Mouse (Mus musculus): ENCODE measurements at regions not wholly inside any gene's neighbourhood (a gene's known extent, or its start where the extent isn't known, plus 50 kb on each side); places are given as distances from the start of the nearest gene placed in this dataset.
A peak's percentile ranks its signal among the peaks of the same experiment; 100 is the strongest.
"Not testable (repeated sequence)": the region's sequence is repeated elsewhere in the genome, so short reads cannot be mapped to it uniquely, and the experiment has no call there.

DNA sequence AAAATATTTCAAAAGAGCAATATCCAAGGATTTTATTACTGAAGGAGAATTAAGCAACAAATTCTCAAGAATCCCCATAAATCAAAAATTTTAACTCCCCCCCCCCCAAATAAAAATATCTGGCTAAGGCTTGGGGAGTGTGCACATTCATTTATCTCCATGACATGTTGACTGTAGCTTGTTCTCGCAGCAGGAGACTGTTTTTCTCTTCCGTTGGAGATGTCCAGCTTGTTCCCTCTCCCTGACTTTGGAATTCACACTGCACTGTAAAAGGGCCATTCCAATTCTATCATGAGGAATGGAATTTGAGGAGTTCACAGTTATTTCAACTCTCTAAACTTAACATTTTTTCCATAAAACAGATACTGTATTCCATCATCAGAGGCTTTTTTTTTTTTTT, 204.1 kb downstream of the Fgf9 start:
- H3K9me3 ChIP-seq; ATAC-seq (ENCODE audit: insufficient number of reproducible peaks, insufficient read depth, low FRiP score, low TSS enrichment, low read depth); H3K4me3 ChIP-seq (replicated peaks); H3K9ac ChIP-seq (replicated peaks); H3K4me1 ChIP-seq (replicated peaks); H3K36me3 ChIP-seq; H3K27me3 ChIP-seq; H3K27ac ChIP-seq; H3K4me2 ChIP-seq: not testable (repeated sequence)
- WGBS: 83% methylated on average over 2 of the region's 2 CpGs

DNA sequence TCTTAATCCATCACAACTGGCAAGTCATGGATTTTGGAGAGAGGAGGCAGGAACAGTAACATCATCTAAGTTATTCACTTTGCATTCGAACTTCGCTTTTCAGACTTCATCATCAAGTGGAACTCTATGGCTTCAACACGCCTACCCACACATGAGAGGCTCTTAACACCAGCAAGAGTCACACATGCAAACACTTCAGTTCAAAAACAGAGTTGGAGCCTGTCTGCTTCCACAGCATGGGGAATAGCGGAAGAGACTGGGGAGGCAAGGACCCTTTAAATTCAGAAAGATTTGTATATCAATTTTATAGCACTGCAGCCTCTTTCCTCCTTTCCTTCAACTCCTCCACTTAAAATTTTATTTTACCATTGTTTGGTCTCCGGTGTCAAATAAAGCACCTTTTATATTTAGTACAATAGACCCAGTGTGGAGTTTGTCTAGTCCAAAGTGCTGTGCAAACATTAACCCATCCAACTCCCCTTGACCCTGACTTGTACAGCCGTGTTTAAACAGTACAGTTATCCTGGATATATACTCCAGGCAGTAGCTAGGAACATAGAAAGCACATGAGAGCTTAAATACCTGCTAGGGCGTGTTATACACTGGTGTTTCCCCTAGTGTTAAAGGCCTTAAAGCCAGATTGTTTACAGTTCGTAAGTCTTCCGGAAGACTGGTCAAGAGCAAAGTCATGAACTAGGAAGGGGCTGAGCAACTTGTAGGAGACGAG, 203.5 kb downstream of the Fgf9 start:
- no peak overlapping the region for H3K4me2 ChIP-seq
- WGBS: 77% methylated on average over 10 of the region's 10 CpGs
- no peaks in the 10 kb centered on the region for H3K36me3 ChIP-seq
- no peaks in the 10 kb centered on the region for H3K27me3 ChIP-seq
- no peak overlapping the region for H3K9ac ChIP-seq (replicated peaks)
- H3K4me1 ChIP-seq (replicated peaks): peaks cover 6% of the 10 kb centered on the region; the same call in 1 of the 2 replicates
- H3K9me3 ChIP-seq: no peaks in the 10 kb centered on the region
- no peak for ATAC-seq (ENCODE audit: insufficient number of reproducible peaks, insufficient read depth, low FRiP score, low TSS enrichment, low read depth)
- H3K4me3 ChIP-seq (replicated peaks): no peak overlapping the region
- no peak overlapping the region for H3K27ac ChIP-seq

DNA sequence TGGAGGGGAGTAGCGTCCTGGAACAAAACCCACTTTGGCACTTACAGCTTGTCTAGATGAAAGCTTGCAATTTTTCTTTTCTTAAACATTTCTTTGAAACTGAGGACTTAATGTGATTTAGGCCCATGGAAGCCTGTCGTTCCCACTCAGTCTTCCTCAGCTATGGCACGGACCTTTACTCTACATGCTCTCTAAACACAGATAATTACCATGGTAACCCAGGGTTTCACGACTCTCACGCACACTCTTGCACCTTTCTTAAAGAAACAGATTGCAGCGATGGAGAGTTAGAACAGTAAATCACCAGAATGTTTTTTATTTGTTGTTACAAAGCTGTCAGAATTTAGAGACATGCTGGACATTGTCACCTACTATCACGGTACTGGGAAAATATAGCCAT, 195.0 kb downstream of the Fgf9 start:
- Histone ChIP-seq H3K27me3 (0 out of 2 replicates have a peak, but pooled peaks cover 4% of the 10 kb centered on the region), H3K4me2 (no peak overlapping the region), H3K27ac (no peak overlapping the region), H3K4me1 (replicated peaks) (no peaks in the 10 kb centered on the region), H3K4me3 (replicated peaks) (no peak overlapping the region), H3K9ac (replicated peaks) (no peak overlapping the region), H3K9me3 (no peaks in the 10 kb centered on the region), H3K36me3 (no peaks in the 10 kb centered on the region)
- 37% methylated on average over 7 of the region's 7 CpGs for WGBS
- ATAC-seq (ENCODE audit: insufficient number of reproducible peaks, insufficient read depth, low FRiP score, low TSS enrichment, low read depth): no peak

DNA sequence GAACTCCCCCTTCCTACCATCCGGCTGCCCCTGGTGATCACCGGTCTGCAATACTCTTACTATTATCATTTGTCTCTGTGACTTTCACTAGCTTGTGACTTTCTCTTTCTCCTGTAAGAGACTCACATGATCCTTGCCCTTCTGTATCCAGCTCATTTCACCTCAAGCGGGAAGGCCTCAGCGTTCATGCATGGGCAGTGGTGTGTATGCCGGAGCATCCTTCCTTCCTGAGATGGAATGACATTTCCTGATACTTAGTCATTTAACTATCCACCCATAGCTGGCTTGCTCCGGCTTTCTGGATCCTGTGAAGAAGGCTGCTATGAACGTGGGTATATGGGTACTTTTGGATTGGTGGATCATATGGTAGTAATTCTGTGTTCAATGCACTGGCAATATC, 194.1 kb downstream of the Fgf9 start:
- Histone ChIP-seq H3K4me2 (no peak overlapping the region), H3K9me3 (no peaks in the 10 kb centered on the region), H3K4me3 (replicated peaks) (no peak overlapping the region), H3K27me3 (0 out of 2 replicates have a peak, but pooled peaks cover 4% of the 10 kb centered on the region), H3K4me1 (replicated peaks) (no peaks in the 10 kb centered on the region), H3K9ac (replicated peaks) (no peak overlapping the region), H3K27ac (no peak overlapping the region), H3K36me3 (no peaks in the 10 kb centered on the region)
- WGBS: 77% methylated on average over 7 of the region's 7 CpGs
- no peak for ATAC-seq (ENCODE audit: insufficient number of reproducible peaks, insufficient read depth, low FRiP score, low TSS enrichment, low read depth)

DNA sequence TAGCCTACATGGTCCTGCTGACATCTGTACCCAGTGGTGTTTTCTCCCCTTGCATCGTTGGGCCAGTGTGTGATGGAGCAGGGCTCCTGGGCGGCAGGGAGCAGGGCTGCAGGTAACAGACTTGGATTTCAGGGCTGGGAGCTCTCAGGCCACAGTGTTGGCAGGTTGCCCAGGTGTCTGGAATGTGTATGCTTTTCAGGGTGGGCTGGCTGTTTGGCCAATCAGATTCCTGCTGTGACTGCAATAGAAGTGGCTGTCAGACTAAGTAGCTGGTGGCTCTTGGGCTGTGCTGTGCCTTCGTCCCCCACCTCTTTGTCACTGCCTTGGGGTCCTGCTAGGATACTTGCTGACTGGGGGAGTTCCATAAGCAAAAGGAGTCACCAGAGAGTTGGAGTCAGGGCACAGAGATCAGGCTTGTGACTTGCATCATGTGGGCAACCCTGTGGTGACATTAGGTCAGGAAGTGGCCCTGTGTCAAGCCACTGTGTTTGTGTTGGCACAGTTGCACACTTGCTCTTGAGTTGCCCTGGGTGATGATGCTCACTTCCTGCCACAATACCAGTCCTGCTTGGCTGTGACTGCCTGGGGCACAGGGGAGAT, 183.1 kb downstream of the Fgf9 start:
- H3K4me1 ChIP-seq (replicated peaks): peaks cover 11% of the 10 kb centered on the region
- H3K27ac ChIP-seq: peak overlapping the region; percentile 66
- WGBS: 18% methylated on average over 3 of the region's 3 CpGs
- H3K9me3 ChIP-seq: no peaks in the 10 kb centered on the region
- H3K4me3 ChIP-seq (replicated peaks): no peak overlapping the region
- H3K4me2 ChIP-seq: peak overlapping the region; percentile 2; the same call in 1 of the 2 replicates
- no peaks in the 10 kb centered on the region for H3K27me3 ChIP-seq
- H3K36me3 ChIP-seq: no peaks in the 10 kb centered on the region
- peak; percentile 92 for ATAC-seq (ENCODE audit: insufficient number of reproducible peaks, insufficient read depth, low FRiP score, low TSS enrichment, low read depth)
- H3K9ac ChIP-seq (replicated peaks): no peak overlapping the region

DNA sequence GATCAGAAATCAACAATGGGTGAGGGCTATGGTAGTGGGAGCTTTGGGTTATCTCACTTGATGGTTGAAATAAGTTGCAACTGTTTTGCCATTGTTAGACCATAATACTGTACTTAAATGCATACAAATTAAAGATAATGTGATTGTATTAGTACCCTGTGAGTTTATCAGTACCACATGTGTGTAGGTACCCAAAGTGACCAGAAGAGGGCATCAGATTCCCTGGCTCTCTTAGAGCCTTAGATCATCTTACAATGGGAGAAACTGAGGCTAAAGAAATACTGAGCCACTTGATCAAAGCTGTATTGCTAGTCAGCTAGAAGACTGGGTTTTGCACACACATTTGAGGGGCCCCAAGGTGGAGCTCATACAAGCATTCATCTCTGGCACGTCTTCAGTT, 155.5 kb downstream of the Fgf9 start:
- Histone ChIP-seq H3K36me3 (no peaks in the 10 kb centered on the region), H3K9ac (replicated peaks) (no peak overlapping the region), H3K4me3 (replicated peaks) (no peak overlapping the region), H3K27ac (no peak overlapping the region), H3K9me3 (no peaks in the 10 kb centered on the region), H3K27me3 (no peaks in the 10 kb centered on the region), H3K4me2 (no peak overlapping the region), H3K4me1 (replicated peaks) (no peaks in the 10 kb centered on the region)
- 97% methylated on average over 1 of the region's 1 CpGs for WGBS
- no peak for ATAC-seq (ENCODE audit: insufficient number of reproducible peaks, insufficient read depth, low FRiP score, low TSS enrichment, low read depth)

DNA sequence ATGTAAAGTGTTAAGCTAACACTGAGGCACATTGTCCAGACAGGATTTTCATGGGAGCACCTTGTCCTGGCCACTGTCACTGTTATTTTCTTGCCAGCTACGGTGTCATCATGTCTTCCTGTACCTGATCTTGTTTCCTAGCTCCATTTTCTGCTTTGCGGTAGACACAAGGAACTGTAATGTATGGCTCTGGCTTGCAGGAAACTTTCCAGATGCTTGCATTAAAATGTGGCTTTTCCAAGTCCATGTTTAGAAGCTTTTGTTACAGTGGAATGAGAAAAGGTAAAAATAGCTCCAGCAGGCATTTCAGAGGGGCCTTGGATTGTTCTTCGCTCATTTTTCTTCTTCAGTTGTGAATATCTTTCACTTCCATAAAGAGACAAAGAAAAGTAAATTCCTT, 154.1 kb downstream of the Fgf9 start:
- 88% methylated on average over 3 of the region's 3 CpGs for WGBS
- Histone ChIP-seq H3K36me3 (no peaks in the 10 kb centered on the region), H3K4me2 (no peak overlapping the region), H3K27me3 (no peaks in the 10 kb centered on the region), H3K9me3 (no peaks in the 10 kb centered on the region), H3K27ac (no peak overlapping the region), H3K9ac (replicated peaks) (no peak overlapping the region), H3K4me3 (replicated peaks) (no peak overlapping the region), H3K4me1 (replicated peaks) (no peaks in the 10 kb centered on the region)
- ATAC-seq (ENCODE audit: insufficient number of reproducible peaks, insufficient read depth, low FRiP score, low TSS enrichment, low read depth): no peak

DNA sequence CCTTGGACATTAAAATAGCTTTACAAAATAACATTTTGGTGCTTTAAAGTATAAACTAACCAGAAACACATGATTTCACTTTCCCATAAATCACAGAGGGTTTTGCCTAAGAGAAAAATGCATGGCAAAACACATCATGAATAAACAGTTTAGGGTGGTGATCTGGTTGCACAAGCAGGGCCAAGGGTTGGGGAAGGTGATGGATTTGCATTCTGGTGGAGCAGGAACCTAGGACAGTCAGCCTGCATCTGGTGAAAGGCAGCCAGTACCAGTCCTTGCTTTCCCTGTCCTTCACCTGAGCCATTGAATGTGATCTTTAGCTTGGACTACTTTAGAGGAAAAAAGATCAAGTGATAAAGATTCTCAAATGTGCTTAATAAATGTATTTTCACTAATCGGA, 138.1 kb downstream of the Fgf9 start:
- ATAC-seq (ENCODE audit: insufficient number of reproducible peaks, insufficient read depth, low FRiP score, low TSS enrichment, low read depth): no peak
- Histone ChIP-seq H3K27ac (no peak overlapping the region), H3K9me3 (no peaks in the 10 kb centered on the region), H3K4me3 (replicated peaks) (no peak overlapping the region), H3K36me3 (no peaks in the 10 kb centered on the region), H3K4me2 (no peak overlapping the region), H3K27me3 (no peaks in the 10 kb centered on the region), H3K9ac (replicated peaks) (no peak overlapping the region), H3K4me1 (replicated peaks) (no peaks in the 10 kb centered on the region)
- WGBS: 97% methylated on average over 1 of the region's 1 CpGs

DNA sequence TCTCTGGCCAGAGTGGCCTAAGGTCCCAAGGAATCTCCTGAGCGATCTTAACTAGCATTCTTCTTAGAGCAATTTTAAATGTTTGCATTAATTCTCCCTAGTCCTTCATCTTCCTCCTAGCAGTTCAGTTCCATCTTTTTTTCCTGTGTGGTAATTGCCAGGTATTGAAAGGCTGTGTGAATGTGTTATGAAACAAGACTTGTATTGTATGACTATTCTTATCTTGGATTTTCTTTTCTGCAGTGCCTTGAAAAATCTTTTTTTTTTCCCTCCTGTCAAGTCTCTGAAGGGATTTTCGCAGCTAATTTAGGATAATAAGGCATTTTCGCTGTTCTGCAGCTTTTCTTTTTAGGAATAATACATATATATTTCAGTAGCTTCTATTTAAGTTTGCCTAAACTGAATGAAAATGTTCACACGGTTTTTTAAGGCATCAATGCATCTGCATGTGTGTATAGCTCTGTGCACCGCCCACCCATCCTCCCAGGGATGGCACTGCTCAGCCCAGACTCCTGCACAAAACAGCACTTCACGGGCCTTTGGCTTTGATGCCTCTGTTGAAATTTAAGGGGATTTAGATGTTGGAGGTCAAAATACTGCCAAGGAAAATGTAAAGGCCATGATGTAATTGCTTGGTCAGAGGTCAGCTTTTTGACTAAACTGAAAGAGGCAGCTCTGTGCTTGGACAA, 132.4 kb downstream of the Fgf9 start:
- 79% methylated on average over 6 of the region's 6 CpGs for WGBS
- no peaks in the 10 kb centered on the region for H3K9me3 ChIP-seq
- no peak overlapping the region for H3K4me2 ChIP-seq
- H3K27ac ChIP-seq: no peak overlapping the region
- no peaks in the 10 kb centered on the region for H3K4me1 ChIP-seq (replicated peaks)
- H3K4me3 ChIP-seq (replicated peaks): no peak overlapping the region
- no peak overlapping the region for H3K9ac ChIP-seq (replicated peaks)
- no peaks in the 10 kb centered on the region for H3K36me3 ChIP-seq
- no peaks in the 10 kb centered on the region for H3K27me3 ChIP-seq
- ATAC-seq (ENCODE audit: insufficient number of reproducible peaks, insufficient read depth, low FRiP score, low TSS enrichment, low read depth): no peak

DNA sequence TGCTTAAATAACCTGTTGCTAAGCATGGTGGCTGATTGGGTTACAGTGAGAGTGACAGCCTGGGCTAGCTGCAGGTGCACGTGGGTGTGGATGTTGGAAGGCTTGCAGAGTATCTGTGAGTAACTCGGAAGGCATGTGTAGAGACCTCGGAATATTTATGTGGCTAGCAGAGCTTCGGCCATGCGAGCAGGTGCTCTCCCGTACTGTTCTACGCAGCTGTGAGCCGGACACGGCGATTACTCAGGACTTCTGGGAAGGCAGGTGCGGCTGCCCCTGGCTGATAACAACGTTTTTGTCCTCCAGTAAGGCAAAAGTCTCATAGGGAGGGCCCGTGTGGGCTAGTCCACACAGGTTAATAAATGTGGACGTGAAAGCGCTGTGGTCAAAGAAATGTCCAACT, 119.6 kb downstream of the Fgf9 start:
- no peak overlapping the region for H3K4me3 ChIP-seq (replicated peaks)
- H3K27ac ChIP-seq: no peak overlapping the region
- ATAC-seq (ENCODE audit: insufficient number of reproducible peaks, insufficient read depth, low FRiP score, low TSS enrichment, low read depth): no peak
- no peaks in the 10 kb centered on the region for H3K36me3 ChIP-seq
- H3K9me3 ChIP-seq: no peaks in the 10 kb centered on the region
- WGBS: 71% methylated on average over 15 of the region's 15 CpGs
- no peak overlapping the region for H3K9ac ChIP-seq (replicated peaks)
- H3K27me3 ChIP-seq: no peaks in the 10 kb centered on the region
- no peak overlapping the region for H3K4me2 ChIP-seq
- H3K4me1 ChIP-seq (replicated peaks): no peaks in the 10 kb centered on the region

DNA sequence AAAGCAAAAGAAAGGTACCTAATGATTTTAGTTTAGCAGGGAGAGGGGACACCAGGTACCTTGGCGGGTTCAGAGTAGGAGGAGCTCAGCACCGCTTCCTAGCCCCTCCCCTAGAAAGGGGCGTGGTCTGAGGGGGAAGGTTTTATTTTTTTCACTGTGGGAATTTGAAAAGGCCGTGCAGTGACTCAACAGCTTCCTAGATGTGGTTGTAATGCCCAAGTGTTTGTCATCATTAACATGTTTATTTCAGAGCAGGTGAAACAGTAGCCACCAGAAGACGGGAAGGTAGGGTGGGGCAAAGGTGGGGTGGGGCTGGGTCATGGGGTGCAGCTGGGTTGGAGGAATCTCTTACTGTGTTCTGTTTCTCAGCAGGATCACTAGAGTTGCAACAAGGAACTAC, 112.5 kb downstream of the Fgf9 start:
- H3K9me3 ChIP-seq: no peaks in the 10 kb centered on the region; the same call in 1 of the 2 replicates
- H3K27ac ChIP-seq: no peak overlapping the region
- no peaks in the 10 kb centered on the region for H3K36me3 ChIP-seq
- H3K4me2 ChIP-seq: no peak overlapping the region
- H3K27me3 ChIP-seq: no peaks in the 10 kb centered on the region
- H3K4me3 ChIP-seq (replicated peaks): no peak overlapping the region
- H3K4me1 ChIP-seq (replicated peaks): no peaks in the 10 kb centered on the region
- no peak overlapping the region for H3K9ac ChIP-seq (replicated peaks)
- WGBS: 69% methylated on average over 5 of the region's 5 CpGs
- no peak for ATAC-seq (ENCODE audit: insufficient number of reproducible peaks, insufficient read depth, low FRiP score, low TSS enrichment, low read depth)
